Mouse (Mus musculus): ENCODE measurements at regions not wholly inside any gene's neighbourhood (a gene's known extent, or its start where the extent isn't known, plus 50 kb on each side); places are given as distances from the start of the nearest gene placed in this dataset.

GRCm38 (mm10) chr12:28174078-28174477 lies 378.1 kb downstream of the Dcdc2c start:
- H3K9me3 ChIP-seq, result no peaks in the 10 kb centered on the region
- no peak overlapping the region for H3K4me3 ChIP-seq
- no peak overlapping the region for H3K9ac ChIP-seq
- no peak for ATAC-seq (ENCODE audit: low FRiP score, low read depth)
- H3K27me3 ChIP-seq, result no peaks in the 10 kb centered on the region
- no peaks in the 10 kb centered on the region for H3K36me3 ChIP-seq
- no peaks in the 10 kb centered on the region for H3K4me1 ChIP-seq
- H3K27ac ChIP-seq, result no peak overlapping the region
- no peak overlapping the region for H3K4me2 ChIP-seq (replicated peaks)

DNA sequence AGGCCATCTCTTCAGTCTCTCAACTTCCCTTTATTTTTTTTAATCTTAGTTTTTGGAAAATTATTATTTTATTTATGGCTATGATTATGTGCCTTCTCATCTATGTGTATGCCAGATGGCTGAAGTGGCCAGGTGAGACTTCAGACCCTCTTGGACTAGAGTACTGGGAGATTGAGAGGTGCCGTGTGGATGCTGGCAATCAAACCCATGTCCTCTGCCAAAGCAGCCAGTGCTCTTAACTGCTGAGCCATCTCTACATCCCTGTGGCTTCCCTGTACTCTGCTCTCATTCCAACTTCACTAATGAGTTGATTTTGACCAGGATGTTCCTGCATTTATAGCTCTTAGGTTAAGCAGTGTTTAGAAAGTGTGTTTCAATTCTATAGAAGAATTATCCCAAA lies 393.4 kb downstream of the Dcdc2c start:
- no peaks in the 10 kb centered on the region for H3K36me3 ChIP-seq
- WGBS, result 80% methylated on average over 1 of the region's 1 CpGs

GRCm38 (mm10) chr12:28150759-28151158 lies 401.4 kb downstream of the Dcdc2c start:
- Histone ChIP-seq H3K4me1 (peaks cover 10% of the 10 kb centered on the region; the same call in 1 of the 2 replicates), H3K9me3 (no peaks in the 10 kb centered on the region), H3K4me2 (replicated peaks) (no peak overlapping the region), H3K4me3 (no peak overlapping the region), H3K9ac (no peak overlapping the region), H3K27me3 (no peaks in the 10 kb centered on the region), H3K27ac (no peak overlapping the region), H3K36me3 (no peaks in the 10 kb centered on the region)
- WGBS, result 40% methylated on average over 4 of the region's 4 CpGs
- no peak for ATAC-seq (ENCODE audit: low FRiP score, low read depth)

More for the DNA sequence above, 393.4 kb downstream of the Dcdc2c start:
- H3K4me1 ChIP-seq, result peaks cover 9% of the 10 kb centered on the region; the same call in 1 of the 2 replicates
- no peaks in the 10 kb centered on the region for H3K9me3 ChIP-seq
- no peak overlapping the region for H3K27ac ChIP-seq
- no peak for ATAC-seq (ENCODE audit: low FRiP score, low read depth)
- no peak overlapping the region for H3K9ac ChIP-seq
- H3K4me3 ChIP-seq, result no peak overlapping the region
- no peaks in the 10 kb centered on the region for H3K27me3 ChIP-seq
- no peak overlapping the region for H3K4me2 ChIP-seq (replicated peaks)

GRCm38 (mm10) chr12:28135810-28136592 lies 416.2 kb downstream of the Dcdc2c start:
- Histone ChIP-seq H3K36me3 (no peaks in the 10 kb centered on the region), H3K4me1 (peaks cover 11% of the 10 kb centered on the region), H3K4me2 (replicated peaks) (no peak overlapping the region), H3K9me3 (no peaks in the 10 kb centered on the region), H3K4me3 (no peak overlapping the region), H3K27me3 (no peaks in the 10 kb centered on the region), H3K9ac (no peak overlapping the region), H3K27ac (no peak overlapping the region)
- no peak for ATAC-seq (ENCODE audit: low FRiP score, low read depth)
- WGBS, result 56% methylated on average over 4 of the region's 4 CpGs

DNA sequence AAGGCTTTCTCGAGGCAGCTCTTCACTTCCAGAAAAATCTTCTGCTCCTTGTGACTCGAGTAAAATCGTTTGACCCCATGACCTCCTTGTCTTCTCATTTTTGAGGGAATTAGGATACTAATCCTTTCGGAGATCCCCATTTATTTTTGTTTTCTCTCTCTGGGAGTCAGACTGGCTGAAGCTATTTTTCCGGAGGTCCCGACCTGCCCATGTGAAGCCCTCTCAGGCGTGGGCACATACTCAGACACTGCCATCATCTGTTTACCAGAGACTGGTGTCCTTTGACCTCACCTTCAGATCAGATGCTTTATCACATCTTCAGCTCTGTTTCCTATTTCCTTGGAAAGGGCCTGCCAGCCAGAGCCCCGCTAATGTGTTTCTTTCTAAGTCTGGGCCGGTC lies 429.4 kb downstream of the Dcdc2c start:
- H3K36me3 ChIP-seq, result no peaks in the 10 kb centered on the region
- H3K4me3 ChIP-seq, result no peak overlapping the region
- no peaks in the 10 kb centered on the region for H3K4me1 ChIP-seq
- H3K9me3 ChIP-seq, result no peaks in the 10 kb centered on the region
- WGBS, result 34% methylated on average over 9 of the region's 9 CpGs
- no peak overlapping the region for H3K9ac ChIP-seq
- ATAC-seq (ENCODE audit: low FRiP score, low read depth), result no peak
- no peak overlapping the region for H3K4me2 ChIP-seq (replicated peaks)
- no peaks in the 10 kb centered on the region for H3K27me3 ChIP-seq
- H3K27ac ChIP-seq, result no peak overlapping the region

DNA sequence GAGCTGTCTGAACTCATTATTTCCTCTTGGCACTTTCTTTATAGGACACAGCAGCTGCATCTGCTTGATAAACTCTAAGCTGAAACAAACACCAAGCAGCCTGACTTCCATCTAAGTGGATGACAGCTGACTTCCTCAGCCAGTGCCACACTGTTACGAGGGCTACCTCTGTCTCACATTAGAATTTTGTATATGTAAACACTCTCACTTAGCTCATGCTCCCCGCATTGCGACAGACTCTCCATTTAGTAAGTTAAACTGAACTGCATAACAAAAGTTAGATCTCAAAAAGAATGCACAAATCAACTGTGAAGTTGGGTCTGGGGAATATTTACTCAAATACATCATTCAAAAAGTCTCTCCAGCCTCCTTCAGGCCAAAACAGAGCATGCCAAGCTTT lies 432.1 kb downstream of the Dcdc2c start:
- Histone ChIP-seq H3K36me3 (no peaks in the 10 kb centered on the region), H3K9me3 (no peaks in the 10 kb centered on the region), H3K27me3 (no peaks in the 10 kb centered on the region), H3K4me1 (no peaks in the 10 kb centered on the region), H3K4me2 (replicated peaks) (no peak overlapping the region), H3K4me3 (no peak overlapping the region), H3K9ac (no peak overlapping the region), H3K27ac (no peak overlapping the region)
- no peak for ATAC-seq (ENCODE audit: low FRiP score, low read depth)
- 79% methylated on average over 3 of the region's 3 CpGs for WGBS

GRCm38 (mm10) chr12:28090673-28091072 lies 461.5 kb downstream of the Dcdc2c start:
- Histone ChIP-seq H3K4me1 (no peaks in the 10 kb centered on the region), H3K4me3 (no peak overlapping the region), H3K27ac (no peak overlapping the region), H3K27me3 (no peaks in the 10 kb centered on the region), H3K9me3 (no peaks in the 10 kb centered on the region), H3K36me3 (no peaks in the 10 kb centered on the region), H3K4me2 (replicated peaks) (no peak overlapping the region), H3K9ac (no peak overlapping the region)
- ATAC-seq (ENCODE audit: low FRiP score, low read depth), result no peak
- WGBS, result 88% methylated on average over 6 of the region's 6 CpGs

- Histone ChIP-seq H3K27me3 (no peaks in the 10 kb centered on the region), H3K9me3 (no peaks in the 10 kb centered on the region), H3K27ac (no peak overlapping the region), H3K9ac (no peak overlapping the region), H3K36me3 (no peaks in the 10 kb centered on the region), H3K4me3 (no peak overlapping the region), H3K4me2 (replicated peaks) (no peak overlapping the region), H3K4me1 (no peaks in the 10 kb centered on the region)
- WGBS, result 73% methylated on average over 4 of the region's 4 CpGs
- ATAC-seq (ENCODE audit: low FRiP score, low read depth), result no peak
Observed at GRCm38 (mm10) chr12:28085460-28085859, 466.7 kb downstream of the Dcdc2c start.

DNA sequence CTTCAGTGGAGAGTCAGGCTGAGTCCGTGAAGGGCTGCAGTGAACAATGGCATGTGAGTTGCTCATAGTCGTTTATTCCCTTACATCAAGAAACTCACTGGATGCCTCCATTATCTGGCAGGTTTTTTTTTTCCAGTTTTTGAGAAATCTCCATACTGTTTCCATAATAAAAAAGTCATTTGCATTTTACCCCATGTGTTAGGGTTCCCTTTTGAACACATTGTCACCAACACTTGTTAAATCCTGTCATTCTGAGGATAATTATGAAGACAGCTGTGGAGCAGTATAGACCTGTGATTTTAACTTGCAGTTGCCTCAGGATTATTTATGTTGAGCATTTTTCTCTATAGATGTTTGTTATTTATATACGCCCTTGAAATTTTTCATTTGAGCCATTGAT lies 475.6 kb downstream of the Dcdc2c start:
- no peak overlapping the region for H3K27ac ChIP-seq
- H3K36me3 ChIP-seq, result no peaks in the 10 kb centered on the region
- no peaks in the 10 kb centered on the region for H3K27me3 ChIP-seq
- WGBS, result 85% methylated on average over 3 of the region's 3 CpGs
- H3K9me3 ChIP-seq, result no peaks in the 10 kb centered on the region
- no peak for ATAC-seq (ENCODE audit: low FRiP score, low read depth)
- H3K9ac ChIP-seq, result no peak overlapping the region
- H3K4me3 ChIP-seq, result no peak overlapping the region
- no peaks in the 10 kb centered on the region for H3K4me1 ChIP-seq
- H3K4me2 ChIP-seq (replicated peaks), result no peak overlapping the region

DNA sequence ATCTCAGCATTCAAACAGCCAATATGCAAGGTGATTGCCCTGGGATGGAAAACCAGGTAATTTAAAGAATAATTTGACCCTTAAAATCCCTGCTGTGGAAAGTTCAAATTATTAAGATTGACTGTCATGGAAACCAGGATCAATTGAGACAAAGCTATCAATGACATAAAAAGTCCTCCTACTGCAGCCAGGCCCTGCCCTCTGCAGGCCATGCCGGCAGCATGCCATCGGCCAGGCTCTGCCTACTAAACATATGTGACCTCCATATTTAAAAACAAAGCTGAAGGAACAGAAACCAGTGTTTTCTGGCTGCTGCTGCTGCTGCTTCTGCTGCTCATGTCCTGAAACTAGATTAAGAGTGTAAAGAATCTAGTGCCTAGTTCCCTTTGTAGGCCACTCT lies 483.6 kb downstream of the Dcdc2c start:
- H3K4me1 ChIP-seq, result peaks cover 21% of the 10 kb centered on the region
- H3K27me3 ChIP-seq, result no peaks in the 10 kb centered on the region
- H3K36me3 ChIP-seq, result no peaks in the 10 kb centered on the region
- no peak overlapping the region for H3K9ac ChIP-seq
- WGBS, result 40% methylated on average over 2 of the region's 2 CpGs
- peak overlapping the region; percentile 61 for H3K27ac ChIP-seq
- no peak for ATAC-seq (ENCODE audit: low FRiP score, low read depth)
- no peak overlapping the region for H3K4me3 ChIP-seq
- H3K9me3 ChIP-seq, result no peaks in the 10 kb centered on the region
- H3K4me2 ChIP-seq (replicated peaks), result no peak overlapping the region

GRCm38 (mm10) chr12:28060281-28060680 lies 491.9 kb downstream of the Dcdc2c start:
- H3K9ac ChIP-seq, result no peak overlapping the region
- H3K9me3 ChIP-seq, result no peaks in the 10 kb centered on the region
- no peaks in the 10 kb centered on the region for H3K4me1 ChIP-seq
- ATAC-seq (ENCODE audit: low FRiP score, low read depth), result no peak
- 64% methylated on average over 6 of the region's 6 CpGs for WGBS
- no peak overlapping the region for H3K4me2 ChIP-seq (replicated peaks)
- H3K27me3 ChIP-seq, result no peaks in the 10 kb centered on the region
- no peaks in the 10 kb centered on the region for H3K36me3 ChIP-seq
- H3K4me3 ChIP-seq, result no peak overlapping the region
- no peak overlapping the region for H3K27ac ChIP-seq

DNA sequence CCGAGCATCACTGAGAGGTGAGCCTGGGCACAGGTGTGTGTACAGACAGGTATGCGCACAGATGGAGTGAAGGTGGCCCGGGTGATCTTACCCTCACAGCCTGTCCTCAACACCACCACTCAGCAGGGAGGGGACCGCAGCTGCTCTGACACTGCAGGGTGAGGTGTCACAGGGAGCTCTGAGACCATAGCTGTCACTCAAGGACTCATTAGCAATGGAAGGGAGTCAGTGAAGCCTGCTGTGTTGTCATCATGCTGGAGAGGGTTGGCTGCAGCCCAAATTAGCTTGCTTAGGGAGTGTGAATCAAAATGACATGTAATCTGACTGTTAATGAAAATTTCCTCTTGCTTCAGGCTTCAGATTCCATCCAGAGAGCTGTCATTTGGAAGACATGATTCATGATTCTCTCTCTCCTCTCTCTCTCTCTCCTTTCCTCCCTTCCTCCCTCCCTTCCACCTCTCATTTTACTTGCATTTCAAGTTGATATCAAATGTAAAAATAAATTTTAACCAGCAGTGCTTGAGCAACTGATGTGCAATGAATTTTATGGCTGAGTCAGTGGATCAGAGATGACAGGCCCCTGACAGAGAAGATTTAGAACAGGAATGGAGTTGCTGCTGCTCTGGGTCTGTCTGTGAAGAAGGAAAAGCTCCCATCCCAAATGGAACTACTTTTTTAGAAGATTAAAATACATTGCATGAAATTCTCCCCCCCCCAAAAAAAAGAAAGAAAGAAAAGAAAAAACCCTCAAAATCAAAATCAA lies 496.5 kb downstream of the Dcdc2c start:
- Histone ChIP-seq H3K27me3 (no peaks in the 10 kb centered on the region), H3K4me3 (no peak overlapping the region), H3K36me3 (no peaks in the 10 kb centered on the region), H3K9ac (no peak overlapping the region), H3K9me3 (no peaks in the 10 kb centered on the region), H3K27ac (no peak overlapping the region), H3K4me2 (replicated peaks) (no peak overlapping the region), H3K4me1 (no peaks in the 10 kb centered on the region)
- 0 out of 2 replicates have a peak, but pooled peaks have one; percentile 28 for ATAC-seq (ENCODE audit: low FRiP score, low read depth)
- WGBS, result 44% methylated on average over 4 of the region's 4 CpGs

Data from limb, embryonic 13.5 days (tissue).